Mouse (Mus musculus) cerebellum, adult 2 months (tissue): ENCODE results near the gene Scarf2. TPM values are rescaled to one million over a fixed set of nuclear protein-coding genes. Genes with fewer than 3 reads are reported as not detected.

Experiments used
- DNase-seq, 2 experiments: peaks; one replicate each; pipeline ENCODE4 v3.0.0; 2021
- H3K27ac ChIP-seq: fragments of 200-500 bp; 2 replicates; pipeline ENCODE4 v1.5.1; 2012; ENCODE audit warnings: low read length, control low read depth, inconsistent platforms; ENCODE audit not compliant: insufficient read depth
- H3K27me3 ChIP-seq: fragments of 200-500 bp; 2 replicates; pipeline ENCODE4 v1.6.1; 2012; ENCODE audit warnings: inconsistent platforms, mild to moderate bottlenecking, low read length, moderate library complexity; ENCODE audit not compliant: control insufficient read depth, insufficient read depth
- H3K4me1 ChIP-seq: fragments of 200-500 bp; 2 replicates; pipeline ENCODE4 v1.6.1; 2011; ENCODE audit warnings: low read length; ENCODE audit not compliant: control insufficient read depth, insufficient read depth
- H3K4me3 ChIP-seq: fragments of 200-500 bp; replicated peaks from 2 replicates; pipeline ENCODE3; 2011; ENCODE audit warnings: mild to moderate bottlenecking, low read depth, low read length, control low read depth; ENCODE audit not compliant: insufficient read depth
- CTCF ChIP-seq: fragments of 200-500 bp; IDR thresholded peaks from 2 replicates; pipeline ENCODE4 v1.5.1; 2011; ENCODE audit warnings: low read depth, mild to moderate bottlenecking, control low read depth, low read length, moderate library complexity, borderline replicate concordance; ENCODE audit not compliant: insufficient read depth
- POLR2A ChIP-seq: fragments of 200-500 bp; IDR thresholded peaks from 2 replicates; pipeline ENCODE4 v1.6.1; 2011; ENCODE audit warnings: low read length, control low read depth, borderline replicate concordance; ENCODE audit not compliant: insufficient read depth
- WGBS: fragments of 180-500 bp; shearing (Covaris S2); methylation state at CpG from one replicate; pipeline ENCODE4 v1.1.7; 2018; 5-methylcytosine and 5-hydroxymethylcytosine counted together
- polyA plus RNA-seq: library from polyadenylated mRNA; depleted of rRNA; stranded (reverse); fragments of >200 nt; gene quantifications from 2 replicates; pipeline ENCODE4 v1.2.3, GENCODE M21; 2012; rRNA removed

Gene Scarf2
- polyA plus RNA-seq, 1 experiment, result 2.1 TPM

DNA sequence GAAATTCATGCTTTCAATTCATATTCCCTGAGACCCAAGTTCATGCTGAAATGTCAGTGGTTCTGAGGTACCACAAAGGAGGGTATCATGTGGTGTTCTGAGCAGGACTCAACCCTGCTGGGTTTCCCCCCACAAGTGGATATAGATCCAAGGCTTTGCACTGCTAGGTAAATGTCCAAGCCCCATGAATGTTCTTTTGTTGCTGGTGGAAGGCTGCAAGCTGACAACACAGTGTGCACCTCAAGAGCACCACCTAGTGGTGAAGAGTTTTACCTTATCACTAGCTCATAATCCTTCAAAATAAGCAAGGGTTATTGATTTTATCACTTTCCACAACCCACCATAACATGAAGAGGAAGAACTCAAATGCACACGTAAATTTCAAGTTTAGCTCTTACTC is 51.8 kb downstream of the Scarf2 start:
- TF ChIP-seq POLR2A (no peak), CTCF (peak; percentile 80)
- no peak overlapping the region for H3K4me3 ChIP-seq
- DNase-seq, result peak; percentile 53 to 81
- H3K27me3 ChIP-seq, result no peaks in the 10 kb centered on the region
- peaks cover 51% of the 10 kb centered on the region for H3K4me1 ChIP-seq
- WGBS, result 22% methylated on average over 1 of the region's 1 CpGs
- H3K27ac ChIP-seq, result peak overlapping the region; percentile 63; the same call in 1 of the 2 replicates

GRCm38 (mm10) chr16:17849486-17849885 is 52.4 kb downstream of the Scarf2 start:
- TF ChIP-seq CTCF (0 out of 2 replicates have a peak, but pooled peaks have one; percentile 9), POLR2A (no peak)
- no peaks in the 10 kb centered on the region for H3K27me3 ChIP-seq
- H3K4me3 ChIP-seq, result no peak overlapping the region
- no peak for DNase-seq
- H3K4me1 ChIP-seq, result peaks cover 46% of the 10 kb centered on the region
- 72% methylated on average over 6 of the region's 6 CpGs for WGBS
- peak overlapping the region; percentile 84 for H3K27ac ChIP-seq

- no peaks in the 10 kb centered on the region for H3K27me3 ChIP-seq
- no peak overlapping the region for H3K4me3 ChIP-seq
- WGBS, result 30% methylated on average over 5 of the region's 5 CpGs
- no peak for TF ChIP-seq POLR2A
- TF ChIP-seq CTCF, result no peak
- H3K27ac ChIP-seq, result peak overlapping the region; percentile 91
- peak in 1 of 2 experiments; percentile 54 for DNase-seq
- peaks cover 39% of the 10 kb centered on the region for H3K4me1 ChIP-seq
These were observed 54.2 kb downstream of the Scarf2 start for GRCm38 (mm10) chr16:17851331-17851730.

GRCm38 (mm10) chr16:17851860-17852259 is 54.8 kb downstream of the Scarf2 start:
- no peak for TF ChIP-seq CTCF
- peak; percentile 34; the same call in 1 of the 2 replicates for TF ChIP-seq POLR2A
- 3% methylated on average over 1 of the region's 1 CpGs for WGBS
- peak; percentile 89 to 97 for DNase-seq
- Histone ChIP-seq H3K4me3 (no peak overlapping the region), H3K27ac (no peak overlapping the region; the same call in 1 of the 2 replicates), H3K4me1 (peaks cover 39% of the 10 kb centered on the region), H3K27me3 (no peaks in the 10 kb centered on the region)

GRCm38 (mm10) chr16:17853263-17853662 is 56.2 kb downstream of the Scarf2 start:
- Histone ChIP-seq H3K4me1 (peaks cover 43% of the 10 kb centered on the region), H3K27me3 (no peaks in the 10 kb centered on the region), H3K4me3 (no peak overlapping the region), H3K27ac (peak overlapping the region; percentile 75)
- peak in 1 of 2 experiments; percentile 51 for DNase-seq
- 15% methylated on average over 2 of the region's 2 CpGs for WGBS
- TF ChIP-seq POLR2A, result no peak
- TF ChIP-seq CTCF, result no peak

DNA sequence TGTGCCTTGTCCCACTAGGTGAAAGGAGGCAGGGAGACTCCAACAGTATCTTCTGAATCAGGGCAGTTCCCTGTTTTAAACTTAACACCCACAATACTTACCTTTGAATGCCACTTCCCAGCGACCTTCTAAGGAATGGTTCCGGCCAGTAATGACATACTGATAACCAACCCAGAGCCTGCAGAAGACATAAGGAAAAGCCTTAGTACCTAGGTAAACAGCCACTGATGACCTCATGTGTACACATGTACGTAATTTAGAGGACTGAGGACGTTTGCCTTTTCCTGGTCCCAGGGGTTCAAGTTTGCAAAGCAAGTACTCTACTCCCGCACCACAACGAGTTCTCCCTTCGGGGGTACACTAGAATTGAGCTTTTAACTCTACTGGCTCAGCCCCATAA is 60.1 kb downstream of the Scarf2 start:
- TF ChIP-seq CTCF, result no peak
- TF ChIP-seq POLR2A, result no peak
- Histone ChIP-seq H3K27me3 (no peaks in the 10 kb centered on the region), H3K27ac (no peak overlapping the region), H3K4me1 (peaks cover 25% of the 10 kb centered on the region), H3K4me3 (no peak overlapping the region)
- DNase-seq, result no peak
- 88% methylated on average over 7 of the region's 7 CpGs for WGBS

Other genes with a start within 250 kb of the Scarf2 start
- 0.36 and 0.89 TPM in 2 replicates for gene Lrrc74b, start 236.0 kb upstream of the Scarf2 start, polyA plus RNA-seq
- gene P2rx6, start 235.4 kb upstream of the Scarf2 start, polyA plus RNA-seq, result 4.8 and 6.5 TPM in 2 replicates
- 40.8 and 46.2 TPM in 2 replicates for gene Slc7a4, start 214.1 kb upstream of the Scarf2 start, polyA plus RNA-seq
- 113 and 125 TPM in 2 replicates for gene Smpd4, start 177.9 kb upstream of the Scarf2 start, polyA plus RNA-seq
- gene Ccdc74a, start 150.8 kb upstream of the Scarf2 start, polyA plus RNA-seq, result 112 and 123 TPM in 2 replicates
- gene Med15, start 64.4 kb upstream of the Scarf2 start, polyA plus RNA-seq, result 73.1 and 78.7 TPM in 2 replicates
- 101 and 106 TPM in 2 replicates for gene Klhl22, start 37.7 kb upstream of the Scarf2 start, polyA plus RNA-seq
- gene B830017H08Rik, start 35.8 kb downstream of the Scarf2 start, polyA plus RNA-seq, result 4.3 and 4.7 TPM in 2 replicates
- 48.4 and 58.9 TPM in 2 replicates for gene Car15, start 41.1 kb downstream of the Scarf2 start, polyA plus RNA-seq
- 9.1 and 9.2 TPM in 2 replicates for gene Gm20518, start 94.4 kb downstream of the Scarf2 start, polyA plus RNA-seq
- gene Tssk1, start 96.9 kb downstream of the Scarf2 start, polyA plus RNA-seq, result 0.08 and 0.11 TPM in 2 replicates
- gene Dgcr2, start 101.3 kb downstream of the Scarf2 start, polyA plus RNA-seq, result 145 and 162 TPM in 2 replicates
- gene Tssk2, start 101.4 kb downstream of the Scarf2 start, polyA plus RNA-seq, result not detected in 2 replicates
- gene Ess2, start 114.1 kb downstream of the Scarf2 start, polyA plus RNA-seq, result 41.5 and 41.7 TPM in 2 replicates
- not detected in 2 replicates for gene Gsc2, start 117.8 kb downstream of the Scarf2 start, polyA plus RNA-seq
- gene Slc25a1, start 130.9 kb downstream of the Scarf2 start, polyA plus RNA-seq, result 64.4 and 76.5 TPM in 2 replicates
- gene Vpreb2, start 183.1 kb downstream of the Scarf2 start, polyA plus RNA-seq, result not detected in 2 replicates